Mouse (Mus musculus) midbrain, embryonic 14.5 days (tissue): ENCODE results near the gene Pax1. TPM values are rescaled to one million over a fixed set of nuclear protein-coding genes. Genes with fewer than 3 reads are reported as not detected.

Source experiments
- ATAC-seq: fragments of 200-750 bp; cut with Nextera tagmentation; 2 replicates; pipeline ENCODE4 v1.8.0; 2017; ENCODE audit warnings: moderate number of reproducible peaks, moderate library complexity; ENCODE audit not compliant: low FRiP score, low TSS enrichment
- DNase-seq: peaks from one replicate; pipeline ENCODE4 v3.0.0-alpha.2; 2015
- H3K27ac ChIP-seq: fragments of 300-500 bp; sonication (generic); replicated peaks from 2 replicates; pipeline ENCODE4 v1.5.1; 2014; ENCODE audit warnings: mild to moderate bottlenecking, low read depth, low read length, moderate library complexity
- H3K27me3 ChIP-seq: fragments of 300-500 bp; sonication (generic); 2 replicates; pipeline ENCODE4 v1.6.1; 2014; ENCODE audit warnings: low read length, control low read depth, mixed read lengths; ENCODE audit not compliant: control insufficient read depth, insufficient read depth
- H3K36me3 ChIP-seq: fragments of 300-500 bp; sonication (generic); 2 replicates; pipeline ENCODE4 v1.6.1; 2014; ENCODE audit warnings: low read length, control low read depth; ENCODE audit not compliant: control insufficient read depth, insufficient read depth
- H3K4me1 ChIP-seq: fragments of 300-500 bp; sonication (generic); 2 replicates; pipeline ENCODE4 v1.6.1; 2014; ENCODE audit warnings: mild to moderate bottlenecking, antibody characterized with exemption, low read length, control low read depth; ENCODE audit not compliant: control insufficient read depth, insufficient read depth
- H3K4me2 ChIP-seq: fragments of 300-500 bp; sonication (generic); 2 replicates; pipeline ENCODE4 v1.6.1; 2014; ENCODE audit warnings: mild to moderate bottlenecking, low read length, moderate library complexity
- H3K4me3 ChIP-seq: fragments of 300-500 bp; sonication (generic); replicated peaks from 2 replicates; pipeline ENCODE4 v1.5.1; 2014; ENCODE audit warnings: low read depth, low read length
- H3K9ac ChIP-seq: fragments of 300-500 bp; sonication (generic); replicated peaks from 2 replicates; pipeline ENCODE4 v1.6.1; 2014; ENCODE audit warnings: mild to moderate bottlenecking, low read length, moderate library complexity
- H3K9me3 ChIP-seq: fragments of 300-500 bp; sonication (generic); 2 replicates; pipeline ENCODE4 v1.6.1; 2016; ENCODE audit warnings: low read length, control low read depth, mixed read lengths; ENCODE audit not compliant: control insufficient read depth
- WGBS: fragments of 180-500 bp; shearing (Covaris S2); extraction: QIAGEN DNeasy Blood & Tissue Kit; methylation state at CpG from one replicate; pipeline ENCODE4 v1.1.7; 2014; 5-methylcytosine and 5-hydroxymethylcytosine counted together
- polyA plus RNA-seq: library from polyadenylated mRNA; unstranded; fragments of >200 nt; fragmentation: Nextera tagmentation; extraction: Ambion mirVana; gene quantifications from 2 replicates; pipeline ENCODE4 v1.2.1, GENCODE M21; 2014

The Pax1 gene
- polyA plus RNA-seq, 1 experiment from 2014 or later = not detected

DNA sequence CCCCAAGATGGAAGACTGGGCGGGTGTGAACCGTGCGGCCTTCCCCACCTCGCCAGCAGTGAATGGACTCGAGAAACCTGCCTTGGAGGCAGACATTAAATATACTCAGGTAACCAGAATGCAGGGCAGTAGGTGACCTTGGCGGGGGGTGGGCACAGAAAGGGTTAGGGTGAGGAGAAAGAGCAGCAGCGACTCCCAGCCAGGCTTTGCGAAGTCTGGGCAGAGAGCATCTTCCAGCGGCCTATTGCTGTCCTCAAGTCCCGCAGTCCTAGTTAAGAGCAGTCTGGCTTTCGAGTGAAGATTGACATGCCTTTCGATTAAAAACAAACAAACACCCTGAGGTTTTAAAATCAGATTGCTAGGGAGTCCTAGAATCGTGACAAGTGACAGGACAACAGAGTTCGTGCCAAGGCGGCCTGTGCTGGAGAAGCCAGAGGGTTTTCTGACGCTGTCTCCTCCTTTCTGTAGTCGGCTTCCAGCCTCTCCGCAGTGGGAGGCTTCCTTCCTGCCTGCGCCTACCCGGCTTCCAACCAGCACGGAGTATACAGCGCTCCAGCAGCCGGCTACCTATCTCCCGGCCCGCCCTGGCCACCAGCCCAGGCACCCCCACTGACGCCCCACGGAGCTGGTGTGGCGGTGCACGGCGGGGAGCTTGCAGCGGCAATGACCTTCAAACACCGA, 6.3 kb downstream of the Pax1 start:
- Histone ChIP-seq H3K4me3 (no peak overlapping the region), H3K36me3 (no peaks in the 10 kb centered on the region), H3K27me3 (peaks cover 92% of the 10 kb centered on the region), H3K9ac (no peak overlapping the region), H3K9me3 (peaks cover 6% of the 10 kb centered on the region; the same call in 1 of the 2 replicates), H3K4me2 (no peak overlapping the region), H3K4me1 (0 out of 2 replicates have a peak, but pooled peaks cover 5% of the 10 kb centered on the region), H3K27ac (no peak overlapping the region)
- no peak for ATAC-seq
- peak; percentile 31 for DNase-seq
- 1% methylated on average over 32 of the region's 32 CpGs for WGBS

DNA sequence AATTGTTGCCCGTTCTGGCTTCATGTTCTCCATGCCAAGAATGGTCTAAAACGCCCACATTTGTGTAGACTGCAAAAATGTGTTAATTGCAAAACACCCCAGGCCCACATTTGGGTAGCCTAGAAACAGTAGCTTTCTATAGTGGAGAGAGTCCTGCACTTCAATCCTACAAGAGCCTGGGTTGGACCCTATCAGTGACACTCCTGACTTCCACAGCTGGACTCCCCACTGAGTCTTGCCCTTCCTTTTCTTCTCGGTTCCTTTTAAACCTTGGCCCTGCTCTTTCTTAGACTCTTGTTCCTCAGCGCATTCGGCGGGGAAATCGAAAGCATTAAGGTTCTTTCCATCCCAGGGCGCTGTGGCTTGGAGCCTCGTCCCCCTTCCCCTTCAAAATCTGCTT, 7.8 kb downstream of the Pax1 start:
- ATAC-seq (no peak), DNase-seq (no peak)
- Histone ChIP-seq H3K27ac (no peak overlapping the region), H3K36me3 (no peaks in the 10 kb centered on the region), H3K9ac (no peak overlapping the region), H3K9me3 (peaks cover 6% of the 10 kb centered on the region; the same call in 1 of the 2 replicates), H3K4me1 (0 out of 2 replicates have a peak, but pooled peaks cover 5% of the 10 kb centered on the region), H3K4me2 (no peak overlapping the region), H3K4me3 (no peak overlapping the region), H3K27me3 (peaks cover 92% of the 10 kb centered on the region)
- WGBS = under 1% methylated on average over 9 of the region's 9 CpGs

DNA sequence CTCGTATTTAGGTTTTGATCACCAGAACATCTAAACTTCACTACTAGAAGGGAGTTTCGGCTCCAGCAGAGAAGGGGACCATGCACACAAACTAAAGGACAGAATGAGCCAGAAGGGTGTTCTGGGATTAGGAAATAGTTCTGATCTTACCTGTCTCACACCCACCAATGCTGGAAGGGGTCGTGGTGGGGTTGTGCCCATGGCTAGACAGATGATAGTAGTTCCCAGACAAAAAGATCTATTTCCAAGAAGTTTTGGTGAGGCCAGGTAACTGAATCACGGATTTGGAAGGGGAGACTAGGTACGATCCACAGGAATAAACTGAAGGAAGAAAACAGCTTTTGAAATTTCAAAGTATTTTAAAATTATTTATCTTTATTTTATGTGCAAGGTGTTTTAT, 8.4 kb downstream of the Pax1 start:
- peaks cover 92% of the 10 kb centered on the region for H3K27me3 ChIP-seq
- no peak for ATAC-seq

DNA sequence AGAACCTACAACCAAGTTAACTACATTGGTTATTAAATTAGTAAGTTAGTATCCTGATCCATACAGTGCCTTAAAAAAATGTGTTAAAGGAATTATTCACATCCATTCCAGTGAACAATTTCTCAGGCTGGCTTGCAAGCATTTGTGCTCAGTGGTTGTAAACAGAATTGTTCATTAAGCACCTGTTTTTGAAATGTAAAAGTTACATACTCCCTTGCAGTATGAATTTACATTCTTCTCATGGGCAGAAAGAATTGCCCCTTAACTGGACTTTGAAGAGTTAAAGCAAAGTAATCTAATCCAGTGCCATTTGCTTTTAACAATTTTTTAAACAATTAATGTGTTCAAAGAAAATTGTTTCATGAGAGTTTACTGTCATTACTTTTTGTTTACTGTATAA, 9.6 kb downstream of the Pax1 start:
- Histone ChIP-seq H3K9ac (no peak overlapping the region), H3K4me1 (no peaks in the 10 kb centered on the region), H3K4me2 (no peak overlapping the region), H3K36me3 (no peaks in the 10 kb centered on the region), H3K9me3 (peaks cover 6% of the 10 kb centered on the region; the same call in 1 of the 2 replicates), H3K27me3 (peaks cover 91% of the 10 kb centered on the region), H3K27ac (no peak overlapping the region), H3K4me3 (no peak overlapping the region)
- no peak for ATAC-seq
- DNase-seq = peak; percentile 11

More for the DNA sequence above, 8.4 kb downstream of the Pax1 start:
- Histone ChIP-seq H3K9me3 (peaks cover 6% of the 10 kb centered on the region; the same call in 1 of the 2 replicates), H3K27ac (no peak overlapping the region), H3K4me1 (0 out of 2 replicates have a peak, but pooled peaks cover 4% of the 10 kb centered on the region), H3K4me3 (no peak overlapping the region), H3K36me3 (no peaks in the 10 kb centered on the region), H3K4me2 (no peak overlapping the region), H3K9ac (no peak overlapping the region)
- DNase-seq = no peak
- 10% methylated on average over 5 of the region's 5 CpGs for WGBS

DNA sequence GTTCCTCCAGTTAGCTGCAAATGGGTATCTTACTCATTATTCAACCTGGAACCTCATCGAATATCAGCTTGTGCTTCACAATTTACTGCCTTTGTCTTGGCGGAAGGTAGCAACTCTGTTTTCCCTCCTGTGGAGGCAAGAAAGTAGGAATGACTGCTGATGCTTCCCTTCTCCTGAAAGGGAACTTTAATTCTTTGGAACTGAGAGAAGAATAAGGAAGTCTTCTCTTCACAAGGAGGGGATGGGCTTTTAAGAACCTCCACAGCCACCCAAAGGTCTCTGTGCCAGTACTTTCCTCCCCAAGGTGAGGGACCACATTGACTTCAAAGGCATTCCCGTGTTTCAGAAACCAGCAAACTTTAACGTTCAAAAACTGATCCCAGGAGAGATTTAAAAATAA, 10.1 kb downstream of the Pax1 start:
- no peak overlapping the region for H3K9ac ChIP-seq
- no peaks in the 10 kb centered on the region for H3K4me1 ChIP-seq
- ATAC-seq (no peak), DNase-seq (peak; percentile 20)
- no peaks in the 10 kb centered on the region for H3K36me3 ChIP-seq
- no peak overlapping the region for H3K27ac ChIP-seq
- H3K27me3 ChIP-seq = peaks cover 91% of the 10 kb centered on the region
- H3K4me2 ChIP-seq = no peak overlapping the region
- WGBS = 3% methylated on average over 4 of the region's 4 CpGs
- H3K9me3 ChIP-seq = peaks cover 6% of the 10 kb centered on the region; the same call in 1 of the 2 replicates
- H3K4me3 ChIP-seq = no peak overlapping the region

DNA sequence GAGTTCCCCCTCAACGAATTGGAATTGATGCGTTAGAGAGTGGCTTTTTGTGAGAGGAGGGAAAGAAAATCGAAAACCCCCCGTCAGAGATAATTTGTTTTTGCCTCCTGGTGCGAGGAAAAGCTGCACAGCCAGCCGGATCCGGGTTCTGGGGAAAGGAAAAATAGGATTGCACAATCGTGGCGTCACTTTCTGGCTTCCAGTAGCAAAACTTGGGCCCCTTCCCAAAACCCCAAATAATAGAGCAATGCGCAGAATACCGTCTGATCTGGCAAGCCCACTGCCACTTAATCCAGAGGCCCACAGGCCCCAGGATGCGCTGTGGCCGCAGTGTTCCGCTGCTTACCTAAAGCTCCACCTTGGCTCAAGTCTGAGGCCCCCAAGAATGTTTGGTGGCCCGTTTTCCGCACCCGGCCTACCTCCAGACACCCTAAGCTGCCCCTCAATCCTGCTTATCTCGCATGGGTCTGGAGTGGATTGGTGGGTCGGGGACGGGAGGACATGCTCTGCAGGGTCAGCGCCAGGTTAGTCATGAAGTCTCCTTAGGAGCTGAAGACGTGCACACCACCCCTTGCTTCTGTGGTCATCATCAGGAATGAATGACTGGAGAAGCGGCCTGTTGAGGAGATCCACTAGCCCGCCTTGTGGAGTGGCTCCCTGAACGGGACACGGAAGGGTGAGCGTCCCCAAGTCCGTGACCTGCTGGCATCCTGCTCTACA, 11.4 kb downstream of the Pax1 start:
- Histone ChIP-seq H3K4me3 (no peak overlapping the region), H3K4me1 (no peaks in the 10 kb centered on the region), H3K36me3 (no peaks in the 10 kb centered on the region), H3K9me3 (no peaks in the 10 kb centered on the region), H3K27me3 (peaks cover 91% of the 10 kb centered on the region), H3K27ac (no peak overlapping the region), H3K4me2 (no peak overlapping the region), H3K9ac (no peak overlapping the region)
- 1% methylated on average over 28 of the region's 28 CpGs for WGBS
- ATAC-seq = peak; percentile 55; the same call in 1 of the 2 replicates
- no peak for DNase-seq

DNA sequence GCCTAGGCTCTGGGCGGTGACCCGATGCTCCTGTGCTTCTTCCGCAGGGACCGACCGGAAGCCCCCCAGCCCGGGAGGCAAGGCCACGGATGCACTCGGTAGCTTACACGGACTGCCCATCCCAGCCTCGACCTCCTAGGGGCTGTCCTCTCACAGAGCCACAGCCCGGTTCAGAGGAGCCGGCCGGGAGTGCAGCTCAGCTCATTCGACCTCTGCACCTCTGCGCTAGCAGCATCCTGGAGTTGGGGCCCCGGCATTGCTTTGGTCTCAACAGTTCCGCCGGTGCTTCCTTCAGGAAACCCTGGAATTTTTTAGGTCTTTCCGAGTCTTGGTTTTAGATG, 11.9 kb downstream of the Pax1 start:
- Histone ChIP-seq H3K4me3 (no peak overlapping the region), H3K9me3 (no peaks in the 10 kb centered on the region), H3K36me3 (no peaks in the 10 kb centered on the region), H3K4me2 (no peak overlapping the region), H3K27ac (no peak overlapping the region), H3K4me1 (no peaks in the 10 kb centered on the region), H3K27me3 (peaks cover 91% of the 10 kb centered on the region), H3K9ac (no peak overlapping the region)
- WGBS = under 1% methylated on average over 19 of the region's 19 CpGs
- DNase-seq (peak; percentile 9), ATAC-seq (no peak; the same call in 1 of the 2 replicates)

DNA sequence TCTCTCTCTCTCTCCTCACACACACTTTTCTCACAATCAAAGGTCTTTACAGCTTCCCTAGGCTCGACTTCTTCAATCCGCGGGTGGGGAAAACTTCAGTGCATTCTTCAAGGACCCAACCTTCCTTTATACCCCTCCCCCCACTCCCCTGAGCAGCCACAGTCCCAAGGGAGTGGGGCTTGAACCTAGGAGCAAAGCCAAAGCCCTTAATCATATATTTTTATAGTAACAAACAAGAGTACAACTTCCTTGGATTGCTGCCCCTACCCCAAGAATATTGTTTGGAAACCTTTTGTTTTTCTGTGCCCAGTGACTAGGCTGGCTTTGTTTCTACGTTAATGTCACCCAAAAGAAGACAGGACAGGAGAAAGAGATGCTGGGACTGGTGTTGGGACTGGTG, 12.5 kb downstream of the Pax1 start:
- 2% methylated on average over 4 of the region's 4 CpGs for WGBS
- DNase-seq = no peak

More for the DNA sequence above, 12.5 kb downstream of the Pax1 start:
- no peak overlapping the region for H3K4me3 ChIP-seq
- H3K9ac ChIP-seq = no peak overlapping the region
- no peak overlapping the region for H3K27ac ChIP-seq
- no peaks in the 10 kb centered on the region for H3K36me3 ChIP-seq
- H3K27me3 ChIP-seq = peaks cover 94% of the 10 kb centered on the region
- H3K4me2 ChIP-seq = no peak overlapping the region
- no peak for ATAC-seq
- no peaks in the 10 kb centered on the region for H3K9me3 ChIP-seq
- H3K4me1 ChIP-seq = no peaks in the 10 kb centered on the region
